Mouse (Mus musculus) liver, embryonic 14.5 days (tissue): ENCODE measurements at regions not wholly inside any gene's neighbourhood (a gene's known extent, or its start where the extent isn't known, plus 50 kb on each side); places are given as distances from the start of the nearest gene placed in this dataset.

ENCODE experiments used
- CTCF ChIP-seq: IDR thresholded peaks from 2 replicates; pipeline ENCODE4 v1.5.1; 2016; ENCODE audit warnings: antibody characterized with exemption, low read depth, control low read depth
- EP300 ChIP-seq: IDR thresholded peaks from 2 replicates; pipeline ENCODE4 v1.6.1; 2016; ENCODE audit warnings: antibody characterized with exemption, low read depth

DNA sequence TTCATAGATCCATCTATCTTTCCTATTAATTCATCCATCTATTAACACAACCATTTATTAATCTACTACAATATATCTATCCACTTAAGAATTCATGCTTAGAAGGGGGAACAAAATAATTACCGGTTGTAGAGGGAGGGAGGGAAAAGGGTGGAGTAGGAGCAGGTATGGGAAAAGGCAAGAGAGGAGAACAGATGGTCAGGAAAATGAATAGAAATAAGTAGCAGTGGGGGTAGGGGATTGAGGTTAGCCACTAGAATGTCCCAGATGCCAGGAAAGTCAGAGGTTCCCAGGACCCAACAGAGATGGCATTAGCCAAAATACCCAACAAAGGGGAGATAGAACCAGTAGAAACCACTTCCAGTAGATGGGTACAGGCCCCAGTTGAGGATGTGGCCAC is 164.5 kb upstream of the Crbn start:
- TF ChIP-seq CTCF (no peak), EP300 (no peak)
